Mouse (Mus musculus): ENCODE data around the gene Hdgfl2.

- TF ChIP-seq GATA1 (IDR thresholded peaks at IDR 0.05; ENCODE audit: borderline replicate concordance, low read length) (no peak), FLI1 (IDR thresholded peaks at IDR 0.05; ENCODE audit: low read length) (no peak)
Observed at GRCm38 (mm10) chr17:56126175-56126574, 46.7 kb downstream of the Hdgfl2 start.
